Mouse (Mus musculus): Measurements from ENCODE around the gene Rassf6. TPM values are rescaled to one million over a fixed set of nuclear protein-coding genes. Genes with fewer than 3 reads are reported as not detected.
A peak's percentile ranks its signal among the peaks of the same experiment; 100 is the strongest.

Rassf6 gene
- 0.22 and 0.50 TPM in 2 replicates for polyA plus RNA-seq (2016; fragmentation: Nextera tagmentation; extraction: Ambion mirVana)

- Histone ChIP-seq H3K36me3 (no peaks in the 10 kb centered on the region), H3K9me3 (no peaks in the 10 kb centered on the region), H3K27me3 (ENCODE audit: insufficient read depth, poor library complexity, severe bottlenecking) (0 out of 2 replicates have a peak, but pooled peaks cover 8% of the 10 kb centered on the region), H3K27ac (no peak within 1 kb of the TSS), H3K4me1 (replicated peaks) (peaks cover 7% of the 10 kb centered on the region), H3K4me3 (peak within 1 kb of the TSS; percentile 53)
- no peak for DNase-seq (ENCODE audit: low spot score)
- WGBS, result 12% methylated on average over 26 of the region's 26 CpGs
Observed at GRCm38 (mm10) chr5:90640286-90641217, at the start of gene Rassf6. TSS of gene Rassf6 (minus strand) at chr5:90640657.

DNA sequence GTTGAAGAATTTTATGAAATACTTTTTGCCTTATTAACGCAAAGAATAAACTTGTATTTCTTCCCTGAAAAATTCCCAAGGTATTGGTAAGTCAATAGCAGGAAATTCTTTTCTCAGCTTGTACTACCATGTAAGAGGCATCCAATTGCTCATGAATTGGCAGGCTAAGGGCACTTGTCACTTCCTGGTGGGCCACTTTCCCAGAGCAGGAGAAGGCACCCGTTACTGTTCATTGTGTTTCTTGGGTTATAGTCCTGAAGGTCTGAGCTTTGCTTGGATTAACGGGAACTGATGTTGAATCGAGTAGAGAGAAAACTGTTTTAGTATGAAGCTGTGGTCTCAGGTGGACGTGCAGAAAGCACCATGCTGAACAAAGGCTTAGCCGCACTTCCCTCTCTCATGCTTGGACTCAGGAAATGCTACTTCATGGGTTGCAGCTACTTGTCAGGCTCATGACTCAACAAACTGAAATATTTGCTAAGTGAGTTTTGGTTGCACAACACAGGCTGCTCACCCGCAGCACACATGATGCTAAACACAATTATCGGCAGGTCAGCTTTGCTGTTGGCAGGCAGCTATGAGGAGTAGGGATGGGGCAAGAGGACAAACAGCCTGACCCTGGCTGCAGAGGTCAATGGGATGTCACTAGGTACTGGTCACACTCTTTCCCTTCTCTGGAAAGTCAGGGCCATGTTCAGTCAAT, 49.1 kb upstream of the Rassf6 start:
- WGBS, result 94% methylated on average over 8 of the region's 8 CpGs
- H3K36me3 ChIP-seq, result no peaks in the 10 kb centered on the region
- H3K27ac ChIP-seq, result no peak overlapping the region
- no peaks in the 10 kb centered on the region for H3K27me3 ChIP-seq (ENCODE audit: insufficient read depth, poor library complexity, severe bottlenecking)
- no peaks in the 10 kb centered on the region for H3K4me1 ChIP-seq (replicated peaks)
- no peak for DNase-seq (ENCODE audit: low spot score)
- H3K4me3 ChIP-seq, result no peak overlapping the region
- H3K9me3 ChIP-seq, result no peaks in the 10 kb centered on the region

GRCm38 (mm10) chr5:90687913-90688312, 47.5 kb upstream of the Rassf6 start:
- Histone ChIP-seq H3K4me1 (replicated peaks) (no peaks in the 10 kb centered on the region), H3K27me3 (ENCODE audit: insufficient read depth, poor library complexity, severe bottlenecking) (no peaks in the 10 kb centered on the region), H3K36me3 (no peaks in the 10 kb centered on the region), H3K4me3 (no peak overlapping the region), H3K27ac (no peak overlapping the region), H3K9me3 (no peaks in the 10 kb centered on the region)
- 94% methylated on average over 10 of the region's 10 CpGs for WGBS
- no peak for DNase-seq (ENCODE audit: low spot score)

- H3K27ac ChIP-seq, result no peak overlapping the region
- H3K36me3 ChIP-seq, result no peaks in the 10 kb centered on the region
- no peak overlapping the region for H3K4me3 ChIP-seq
- no peaks in the 10 kb centered on the region for H3K9me3 ChIP-seq
- no peaks in the 10 kb centered on the region for H3K4me1 ChIP-seq (replicated peaks)
- WGBS, result 52% methylated on average over 4 of the region's 4 CpGs
- no peaks in the 10 kb centered on the region for H3K27me3 ChIP-seq (ENCODE audit: insufficient read depth, poor library complexity, severe bottlenecking)
- no peak for DNase-seq (ENCODE audit: low spot score)
Observed at GRCm38 (mm10) chr5:90684994-90685393, 44.5 kb upstream of the Rassf6 start.

DNA sequence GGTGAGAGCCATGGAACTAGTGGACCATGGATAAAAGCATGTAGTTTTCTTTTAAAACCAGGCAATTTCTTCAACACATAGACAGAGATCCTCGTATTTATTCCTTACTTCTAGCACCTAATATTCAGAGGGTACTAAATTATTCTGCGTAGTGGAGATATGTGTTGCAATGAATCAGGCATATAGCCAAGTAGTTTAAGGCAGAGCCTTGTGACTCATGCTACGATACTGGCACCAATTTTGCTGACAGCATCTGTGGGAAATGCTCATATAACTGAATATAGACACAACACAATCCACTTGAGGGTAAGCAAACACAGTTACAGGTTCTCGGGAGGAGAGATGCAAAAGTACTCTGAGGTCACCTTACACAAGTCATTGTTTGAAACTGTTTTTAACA, 41.4 kb upstream of the Rassf6 start:
- H3K9me3 ChIP-seq, result no peaks in the 10 kb centered on the region
- no peak overlapping the region for H3K4me3 ChIP-seq
- DNase-seq (ENCODE audit: low spot score), result no peak
- H3K4me1 ChIP-seq (replicated peaks), result no peaks in the 10 kb centered on the region
- H3K27ac ChIP-seq, result no peak overlapping the region
- no peaks in the 10 kb centered on the region for H3K36me3 ChIP-seq
- no peaks in the 10 kb centered on the region for H3K27me3 ChIP-seq (ENCODE audit: insufficient read depth, poor library complexity, severe bottlenecking)
- WGBS, result 87% methylated on average over 4 of the region's 4 CpGs

DNA sequence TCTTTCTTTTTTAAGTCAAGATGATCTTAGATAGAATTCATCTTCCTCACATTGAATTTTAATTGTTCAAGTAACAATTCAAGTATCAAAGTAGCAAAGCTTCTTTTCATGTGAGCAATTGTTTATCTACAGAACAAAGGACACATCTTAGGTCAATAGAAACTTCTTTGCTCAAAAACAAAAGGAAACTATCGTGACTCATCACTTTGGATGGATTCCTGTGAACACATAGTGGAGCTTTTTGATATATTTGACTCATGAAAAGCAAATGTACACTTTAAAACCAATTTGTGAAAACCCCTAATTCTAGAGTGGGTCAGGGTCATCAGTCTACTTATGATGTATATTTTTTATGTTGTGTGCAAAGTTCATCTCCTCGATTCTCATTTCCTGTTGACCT, 37.1 kb upstream of the Rassf6 start:
- no peaks in the 10 kb centered on the region for H3K36me3 ChIP-seq
- H3K9me3 ChIP-seq, result no peaks in the 10 kb centered on the region
- DNase-seq (ENCODE audit: low spot score), result no peak
- H3K4me1 ChIP-seq (replicated peaks), result no peaks in the 10 kb centered on the region
- H3K27ac ChIP-seq, result no peak overlapping the region
- H3K27me3 ChIP-seq (ENCODE audit: insufficient read depth, poor library complexity, severe bottlenecking), result no peaks in the 10 kb centered on the region
- 80% methylated on average over 2 of the region's 2 CpGs for WGBS
- no peak overlapping the region for H3K4me3 ChIP-seq

- Histone ChIP-seq H3K36me3 (no peaks in the 10 kb centered on the region), H3K9me3 (no peaks in the 10 kb centered on the region), H3K4me3 (no peak overlapping the region), H3K4me1 (replicated peaks) (no peaks in the 10 kb centered on the region), H3K27me3 (ENCODE audit: insufficient read depth, poor library complexity, severe bottlenecking) (no peaks in the 10 kb centered on the region), H3K27ac (no peak overlapping the region)
- WGBS, result 67% methylated on average over 8 of the region's 8 CpGs
- no peak for DNase-seq (ENCODE audit: low spot score)
Observed at GRCm38 (mm10) chr5:90661852-90662251, 21.4 kb upstream of the Rassf6 start.

GRCm38 (mm10) chr5:90661436-90661835, 21.0 kb upstream of the Rassf6 start:
- Histone ChIP-seq H3K9me3 (no peaks in the 10 kb centered on the region), H3K27me3 (ENCODE audit: insufficient read depth, poor library complexity, severe bottlenecking) (no peaks in the 10 kb centered on the region), H3K36me3 (no peaks in the 10 kb centered on the region), H3K4me1 (replicated peaks) (no peaks in the 10 kb centered on the region), H3K4me3 (no peak overlapping the region), H3K27ac (no peak overlapping the region)
- DNase-seq (ENCODE audit: low spot score), result peak; percentile 29
- 25% methylated on average over 9 of the region's 9 CpGs for WGBS

DNA sequence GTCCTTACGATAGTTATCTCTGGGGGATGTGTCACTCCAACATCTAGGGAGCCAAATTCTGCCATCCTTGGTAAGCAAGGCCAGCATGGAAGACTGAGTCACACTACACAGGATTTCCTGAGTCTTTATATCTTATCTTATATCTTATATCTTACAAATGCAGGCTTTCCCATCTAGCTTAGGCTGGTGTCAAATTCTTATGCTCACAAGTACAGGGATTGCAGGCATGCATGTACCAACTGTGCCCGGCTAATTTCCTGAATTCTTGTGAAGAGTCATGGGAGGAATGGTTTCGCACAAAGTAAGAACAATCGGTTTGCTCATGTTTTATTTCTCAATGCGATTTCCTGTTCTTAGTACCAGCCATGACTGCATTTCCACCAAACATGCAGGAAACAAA, 20.0 kb upstream of the Rassf6 start:
- WGBS, result 94% methylated on average over 5 of the region's 5 CpGs
- Histone ChIP-seq H3K27ac (no peak overlapping the region), H3K4me3 (no peak overlapping the region), H3K27me3 (ENCODE audit: insufficient read depth, poor library complexity, severe bottlenecking) (no peaks in the 10 kb centered on the region), H3K36me3 (no peaks in the 10 kb centered on the region), H3K4me1 (replicated peaks) (no peaks in the 10 kb centered on the region), H3K9me3 (no peaks in the 10 kb centered on the region)
- no peak for DNase-seq (ENCODE audit: low spot score)

DNA sequence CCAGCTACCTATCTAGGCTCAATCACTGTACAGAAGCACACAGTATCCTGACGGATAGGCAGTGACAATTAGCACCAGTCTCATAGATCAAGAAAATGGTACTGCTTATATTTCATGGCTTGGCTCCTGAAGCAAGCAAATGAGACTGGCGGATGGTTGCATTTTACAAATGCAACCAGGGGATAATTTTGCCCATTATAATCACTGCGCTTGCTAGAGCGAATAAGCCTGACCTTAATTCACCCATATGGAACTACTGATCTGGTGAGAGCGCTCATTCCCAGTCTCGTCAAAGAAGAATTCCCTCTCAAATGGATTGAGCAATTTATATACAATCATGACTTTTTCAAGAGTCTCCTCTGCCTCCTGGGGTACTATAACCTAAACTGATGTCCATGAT, 16.2 kb upstream of the Rassf6 start:
- 91% methylated on average over 6 of the region's 6 CpGs for WGBS
- H3K27me3 ChIP-seq (ENCODE audit: insufficient read depth, poor library complexity, severe bottlenecking), result no peaks in the 10 kb centered on the region
- H3K4me1 ChIP-seq (replicated peaks), result no peaks in the 10 kb centered on the region
- no peak overlapping the region for H3K27ac ChIP-seq
- H3K9me3 ChIP-seq, result no peaks in the 10 kb centered on the region
- H3K4me3 ChIP-seq, result no peak overlapping the region
- DNase-seq (ENCODE audit: low spot score), result no peak
- H3K36me3 ChIP-seq, result no peaks in the 10 kb centered on the region

- 72% methylated on average over 13 of the region's 13 CpGs for WGBS
- H3K4me3 ChIP-seq, result no peak overlapping the region
- no peaks in the 10 kb centered on the region for H3K9me3 ChIP-seq
- no peaks in the 10 kb centered on the region; the same call in 1 of the 2 replicates for H3K4me1 ChIP-seq (replicated peaks)
- H3K36me3 ChIP-seq, result no peaks in the 10 kb centered on the region
- H3K27me3 ChIP-seq (ENCODE audit: insufficient read depth, poor library complexity, severe bottlenecking), result no peaks in the 10 kb centered on the region
- no peak for DNase-seq (ENCODE audit: low spot score)
- no peak overlapping the region for H3K27ac ChIP-seq
Observed at GRCm38 (mm10) chr5:90655891-90656290, 15.4 kb upstream of the Rassf6 start.

DNA sequence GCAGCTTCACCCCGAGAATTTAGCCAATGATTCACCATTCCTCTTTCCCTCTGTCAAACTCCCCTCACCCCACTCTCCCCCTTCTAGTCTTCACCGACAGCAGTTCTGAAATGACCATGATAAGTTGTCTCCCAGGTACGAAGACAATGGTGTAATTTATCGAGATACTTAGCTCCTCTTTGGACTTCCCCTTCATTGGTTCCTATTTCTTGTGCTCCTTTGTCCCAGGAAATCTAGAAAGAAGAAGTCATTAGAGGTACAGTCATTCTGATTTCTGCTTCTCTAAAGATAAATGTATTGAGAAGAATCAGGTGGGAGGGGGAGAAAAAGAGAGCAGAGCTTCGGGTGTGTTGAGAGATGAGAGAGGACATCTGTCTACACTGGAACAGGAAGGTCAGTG, 14.3 kb upstream of the Rassf6 start:
- Histone ChIP-seq H3K4me1 (replicated peaks) (no peaks in the 10 kb centered on the region; the same call in 1 of the 2 replicates), H3K4me3 (no peak overlapping the region), H3K9me3 (no peaks in the 10 kb centered on the region), H3K36me3 (no peaks in the 10 kb centered on the region), H3K27me3 (ENCODE audit: insufficient read depth, poor library complexity, severe bottlenecking) (no peaks in the 10 kb centered on the region), H3K27ac (no peak overlapping the region)
- DNase-seq (ENCODE audit: low spot score), result no peak
- WGBS, result 82% methylated on average over 5 of the region's 5 CpGs

GRCm38 (mm10) chr5:90652724-90653123, 12.3 kb upstream of the Rassf6 start:
- no peaks in the 10 kb centered on the region for H3K36me3 ChIP-seq
- no peaks in the 10 kb centered on the region for H3K27me3 ChIP-seq (ENCODE audit: insufficient read depth, poor library complexity, severe bottlenecking)
- no peak overlapping the region for H3K4me3 ChIP-seq
- no peak overlapping the region for H3K27ac ChIP-seq
- 11% methylated on average over 3 of the region's 3 CpGs for WGBS
- peak; percentile 47 for DNase-seq (ENCODE audit: low spot score)
- H3K9me3 ChIP-seq, result no peaks in the 10 kb centered on the region
- H3K4me1 ChIP-seq (replicated peaks), result no peaks in the 10 kb centered on the region; the same call in 1 of the 2 replicates
